Mouse (Mus musculus) CH12.LX (cell line): ENCODE results near the gene Ubash3a.

ENCODE experiments used
- CTCF ChIP-seq, 2 experiments: IDR thresholded peaks in 1 of 2; conservative IDR thresholded peaks in 1 of 2; 2 replicates each; pipeline ENCODE4 v1.5.1; 2011 to 2012; ENCODE audit warnings: low read depth in 2 of 2, low read length in 2 of 2, improper control_type of control experiment in 1 of 2, inconsistent platforms in 1 of 2, mild to moderate bottlenecking in 1 of 2, moderate library complexity in 1 of 2
- MAX ChIP-seq: IDR thresholded peaks from 2 replicates; pipeline ENCODE4 v1.6.1; 2011; ENCODE audit warnings: low read length, improper control_type of control experiment
- SIN3A ChIP-seq: IDR thresholded peaks from 2 replicates; pipeline ENCODE4 v1.6.1; 2012; ENCODE audit warnings: low read length, improper control_type of control experiment, inconsistent platforms
- ZNF384 ChIP-seq: IDR thresholded peaks from 2 replicates; pipeline ENCODE4 v1.6.1; 2012; ENCODE audit warnings: low read depth, low read length, improper control_type of control experiment, inconsistent platforms

- no peak for TF ChIP-seq MAX
- no peak for TF ChIP-seq ZNF384
- no peak for TF ChIP-seq SIN3A
- no peak for TF ChIP-seq CTCF (conservative IDR thresholded peaks at IDR 0.05 in 1 of 2, IDR thresholded peaks at IDR 0.05 in 1 of 2; ENCODE audit: low read depth in 2 of 2, low read length in 2 of 2)
These were observed 39.5 kb downstream of the Ubash3a start for GRCm38 (mm10) chr17:31247144-31247543.
